Mouse (Mus musculus) cortical plate, adult 2 months (tissue): ENCODE measurements around the gene Gm5294. TPM values are rescaled to one million over a fixed set of nuclear protein-coding genes. Genes with fewer than 3 reads are reported as not detected.

Source experiments
- H3K27ac ChIP-seq: fragments of 200-500 bp; 2 replicates; pipeline ENCODE4 v1.5.1; 2012; ENCODE audit warnings: low read length, control low read depth, inconsistent platforms; ENCODE audit not compliant: insufficient read depth
- H3K4me1 ChIP-seq: fragments of 200-500 bp; 2 replicates; pipeline ENCODE4 v1.6.1; 2011; ENCODE audit warnings: low read length; ENCODE audit not compliant: control insufficient read depth, insufficient read depth
- H3K4me3 ChIP-seq: fragments of 200-500 bp; 2 replicates; pipeline ENCODE4 v1.5.1; 2011; ENCODE audit warnings: mild to moderate bottlenecking, low read length, control low read depth; ENCODE audit not compliant: insufficient read depth
- CTCF ChIP-seq: fragments of 200-500 bp; IDR thresholded peaks from 2 replicates; pipeline ENCODE4 v1.5.1; 2011; ENCODE audit warnings: mild to moderate bottlenecking, control low read depth, low read length; ENCODE audit not compliant: insufficient read depth; ENCODE audit errors: extremely low read depth
- POLR2A ChIP-seq: fragments of 200-500 bp; IDR thresholded peaks from 2 replicates; pipeline ENCODE4 v1.6.1; 2011; ENCODE audit warnings: mild to moderate bottlenecking, low read length, control low read depth; ENCODE audit not compliant: insufficient read depth; ENCODE audit errors: extremely low read depth
- polyA plus RNA-seq: library from polyadenylated mRNA; depleted of rRNA; stranded (reverse); fragments of >200 nt; gene quantifications from 2 replicates; pipeline ENCODE4 v1.2.3, GENCODE M21; 2012

The Gm5294 gene
- polyA plus RNA-seq, 1 experiment = not detected

GRCm38 (mm10) chr5:138843168-138843824 is 23.4 kb downstream of the Gm5294 start:
- Histone ChIP-seq H3K4me1 (no peaks in the 10 kb centered on the region), H3K4me3 (no peak overlapping the region), H3K27ac (no peak overlapping the region)
- no peak for TF ChIP-seq POLR2A
- no peak for TF ChIP-seq CTCF

GRCm38 (mm10) chr5:138846506-138846905 is 26.6 kb downstream of the Gm5294 start:
- no peak overlapping the region for H3K4me3 ChIP-seq
- H3K4me1 ChIP-seq = no peaks in the 10 kb centered on the region
- H3K27ac ChIP-seq = no peak overlapping the region
- TF ChIP-seq POLR2A = no peak
- no peak for TF ChIP-seq CTCF

- TF ChIP-seq CTCF = peak; percentile 99
- TF ChIP-seq POLR2A = no peak
- Histone ChIP-seq H3K4me3 (no peak overlapping the region), H3K27ac (no peak overlapping the region), H3K4me1 (no peaks in the 10 kb centered on the region)
Measured at GRCm38 (mm10) chr5:138848102-138848501, 28.2 kb downstream of the Gm5294 start.

DNA sequence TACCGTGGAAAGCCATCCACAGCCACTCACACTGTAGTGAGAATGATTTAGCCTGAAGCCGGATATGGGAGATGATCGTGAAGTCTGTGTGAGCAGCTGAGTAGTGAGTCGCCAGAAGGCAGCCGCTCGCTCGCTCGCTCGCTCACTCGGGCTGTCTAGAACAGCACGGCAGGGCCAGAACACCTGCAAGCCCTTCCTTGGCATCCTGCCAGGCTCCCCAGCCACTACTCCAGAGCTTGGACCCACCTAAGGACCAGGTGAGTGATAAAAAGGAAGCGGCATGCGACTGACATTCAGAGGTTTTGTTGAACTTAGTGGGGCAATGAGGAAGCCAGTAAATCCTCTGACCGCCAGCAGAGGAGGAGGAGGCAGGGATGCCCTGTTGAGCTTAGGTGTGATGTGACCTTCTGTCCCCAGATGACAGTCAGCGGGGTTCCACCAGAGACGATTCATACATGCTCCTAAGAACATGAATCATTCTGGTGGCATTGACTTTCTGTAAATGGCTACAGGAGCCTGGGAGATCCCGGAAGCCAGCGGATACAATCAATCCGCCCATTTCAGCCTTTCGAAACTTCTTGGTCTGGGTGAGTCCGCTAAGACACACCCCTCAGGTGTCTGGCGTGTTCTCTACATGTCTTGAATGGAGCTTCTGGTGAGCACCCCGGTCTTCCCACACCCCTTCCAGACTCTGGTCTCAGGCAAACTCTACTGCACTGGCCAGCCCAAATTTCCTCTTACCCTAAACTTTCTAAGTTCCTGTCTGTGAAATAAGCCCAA is 30.0 kb downstream of the Gm5294 start:
- H3K4me3 ChIP-seq = no peak overlapping the region
- TF ChIP-seq CTCF (no peak), POLR2A (no peak)
- H3K4me1 ChIP-seq = no peaks in the 10 kb centered on the region
- no peak overlapping the region for H3K27ac ChIP-seq

- TF ChIP-seq POLR2A (no peak), CTCF (no peak)
- no peaks in the 10 kb centered on the region for H3K4me1 ChIP-seq
- H3K27ac ChIP-seq = no peak overlapping the region
- H3K4me3 ChIP-seq = no peak overlapping the region
Measured at GRCm38 (mm10) chr5:138850462-138850844, 30.6 kb downstream of the Gm5294 start.

GRCm38 (mm10) chr5:138851296-138851780 is 31.5 kb downstream of the Gm5294 start:
- no peaks in the 10 kb centered on the region for H3K4me1 ChIP-seq
- no peak overlapping the region for H3K27ac ChIP-seq
- no peak for TF ChIP-seq POLR2A
- no peak for TF ChIP-seq CTCF
- no peak overlapping the region for H3K4me3 ChIP-seq

DNA sequence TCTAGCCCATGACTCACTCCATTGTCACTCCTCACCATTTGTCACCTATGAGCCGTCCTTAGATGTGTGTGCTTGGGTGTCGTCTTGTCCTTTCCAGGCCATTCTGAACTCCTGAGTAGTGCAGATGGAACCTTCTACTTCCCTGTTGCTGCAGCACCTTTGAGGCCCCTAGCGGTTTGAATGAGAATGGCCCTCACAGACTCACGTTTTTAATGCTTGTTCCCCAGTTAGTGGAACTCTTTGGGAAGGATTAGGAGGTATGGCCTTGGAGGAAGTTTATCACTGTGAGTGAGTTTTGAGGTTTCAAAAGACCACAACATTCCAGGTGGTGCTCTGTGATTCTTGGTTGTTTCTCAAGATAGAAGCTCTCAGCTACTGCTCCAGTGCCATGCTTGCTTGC is 32.3 kb downstream of the Gm5294 start:
- no peak for TF ChIP-seq POLR2A
- TF ChIP-seq CTCF = no peak
- H3K4me1 ChIP-seq = no peaks in the 10 kb centered on the region
- no peak overlapping the region for H3K4me3 ChIP-seq
- no peak overlapping the region for H3K27ac ChIP-seq

DNA sequence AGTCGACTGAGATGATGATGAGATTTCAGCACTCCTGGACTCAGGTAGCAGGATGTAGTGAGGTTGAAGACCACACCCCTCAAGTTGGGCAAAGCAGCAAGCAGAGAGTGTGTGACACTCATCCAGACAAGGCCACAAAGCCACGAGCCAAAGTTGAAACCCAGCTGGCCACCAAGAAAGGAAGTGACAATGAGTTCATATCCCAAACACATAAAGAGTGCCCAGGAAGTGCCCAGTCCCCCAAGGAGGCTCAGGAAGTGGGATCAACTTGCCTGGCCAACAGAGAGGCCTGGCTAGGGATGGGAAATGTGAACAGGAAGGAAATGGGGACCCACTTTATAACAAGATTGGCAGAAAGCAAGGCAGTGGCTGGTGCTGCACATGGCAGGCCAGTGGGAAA is 33.5 kb downstream of the Gm5294 start:
- Histone ChIP-seq H3K4me3 (no peak overlapping the region), H3K27ac (no peak overlapping the region), H3K4me1 (no peaks in the 10 kb centered on the region)
- TF ChIP-seq CTCF = no peak

DNA sequence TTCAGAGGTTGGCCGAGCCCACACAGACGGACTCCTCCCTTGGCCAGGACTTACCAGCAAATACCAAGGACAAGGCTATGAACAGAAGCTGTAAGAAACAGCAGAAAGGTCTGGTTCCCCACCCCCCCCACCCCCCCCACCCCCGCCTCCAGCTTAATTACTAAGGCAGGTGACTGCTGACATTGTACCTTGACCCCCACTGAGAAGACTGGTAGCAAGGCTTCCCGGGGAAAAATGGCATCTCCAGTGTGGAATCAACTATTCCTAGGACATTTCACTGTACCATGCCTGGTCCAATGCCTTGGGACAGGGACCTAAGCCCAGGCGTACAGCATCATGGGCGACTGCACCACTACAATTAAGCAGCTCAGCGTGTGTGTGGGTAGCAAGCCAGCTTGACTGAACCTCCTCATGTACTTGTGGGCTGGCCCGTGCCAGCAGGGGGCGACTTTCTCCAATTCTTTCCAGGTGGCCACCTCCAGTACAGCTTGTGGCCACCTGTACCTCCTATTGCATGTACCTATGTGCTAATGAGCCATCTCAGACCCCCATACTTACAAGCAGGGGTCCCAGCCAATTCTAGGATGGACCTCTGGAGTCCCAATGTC is 37.2 kb downstream of the Gm5294 start:
- TF ChIP-seq POLR2A = no peak
- TF ChIP-seq CTCF = peak; percentile 77
- no peaks in the 10 kb centered on the region for H3K4me1 ChIP-seq
- H3K4me3 ChIP-seq = no peak overlapping the region
- no peak overlapping the region for H3K27ac ChIP-seq

GRCm38 (mm10) chr5:138857811-138858251 is 38.0 kb downstream of the Gm5294 start:
- no peak for TF ChIP-seq CTCF
- no peak for TF ChIP-seq POLR2A
- no peak overlapping the region for H3K4me3 ChIP-seq
- no peak overlapping the region for H3K27ac ChIP-seq
- no peaks in the 10 kb centered on the region for H3K4me1 ChIP-seq
